Mouse (Mus musculus): ENCODE data around the gene Cbfa2t3. TPM values are rescaled to one million over a fixed set of nuclear protein-coding genes. Genes with fewer than 3 reads are reported as not detected.

The Cbfa2t3 gene
- polyA plus RNA-seq, 1 experiment: 0.07 TPM

DNA sequence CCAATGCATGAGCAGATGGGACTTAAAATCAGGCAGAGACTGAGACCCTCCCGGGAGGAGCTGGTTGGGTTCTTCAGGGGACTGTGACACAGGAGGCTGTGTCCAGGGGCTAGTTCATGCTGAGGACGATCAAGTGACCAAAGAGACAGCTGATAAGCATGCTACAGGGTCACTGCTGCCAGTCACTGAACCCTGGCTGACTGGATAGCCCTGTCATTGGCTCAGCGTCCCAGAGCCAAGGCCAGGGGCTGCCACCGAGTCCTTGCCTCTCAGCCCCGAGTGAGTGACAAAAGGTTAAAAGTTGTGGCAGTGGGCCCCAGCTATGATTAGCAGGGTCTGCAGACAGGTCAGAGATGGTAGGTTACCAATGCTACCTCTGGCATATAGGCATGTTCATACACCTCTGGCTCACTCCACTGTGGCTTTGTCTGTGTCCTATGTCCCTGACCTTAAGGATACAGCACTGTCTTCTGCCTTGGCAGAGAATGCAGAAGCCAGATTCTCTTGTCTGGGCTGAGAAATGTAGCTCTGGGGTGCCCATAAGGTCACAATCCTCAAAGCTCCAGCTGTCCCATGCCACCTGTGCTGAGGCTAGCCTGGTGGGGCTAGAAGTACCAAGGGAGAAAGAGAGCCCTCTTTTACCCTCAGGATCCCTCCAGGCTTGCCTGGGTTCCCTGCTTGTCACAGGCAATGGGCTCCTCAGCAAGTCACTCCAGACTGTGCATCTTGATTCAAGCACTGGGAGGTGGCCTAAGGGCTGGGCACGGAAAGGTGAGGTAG lies 54.5 kb downstream of the Cbfa2t3 start:
- no peak overlapping the region for H3K27ac ChIP-seq (ENCODE audit: insufficient read depth, low read length)
- H3K4me3 ChIP-seq (ENCODE audit: insufficient read depth, low read length): no peak overlapping the region
- H3K4me1 ChIP-seq (ENCODE audit: control insufficient read depth, insufficient read depth, low read length): no peaks in the 10 kb centered on the region
- TF ChIP-seq POLR2A (IDR thresholded peaks at IDR 0.05; ENCODE audit: low read depth, low read length) (no peak), CTCF (IDR thresholded peaks at IDR 0.05; ENCODE audit: borderline replicate concordance, insufficient read depth, low read length) (no peak)

GRCm38 (mm10) chr8:122642071-122642470 lies 56.8 kb downstream of the Cbfa2t3 start:
- no peaks in the 10 kb centered on the region for H3K4me1 ChIP-seq (ENCODE audit: control insufficient read depth, insufficient read depth, low read length)
- TF ChIP-seq POLR2A (IDR thresholded peaks at IDR 0.05; ENCODE audit: low read depth, low read length) (no peak), CTCF (IDR thresholded peaks at IDR 0.05; ENCODE audit: borderline replicate concordance, insufficient read depth, low read length) (no peak)
- no peak overlapping the region for H3K27ac ChIP-seq (ENCODE audit: insufficient read depth, low read length)
- no peak overlapping the region for H3K4me3 ChIP-seq (ENCODE audit: insufficient read depth, low read length)

GRCm38 (mm10) chr8:122641406-122641805 lies 57.5 kb downstream of the Cbfa2t3 start:
- no peaks in the 10 kb centered on the region for H3K4me1 ChIP-seq (ENCODE audit: control insufficient read depth, insufficient read depth, low read length)
- TF ChIP-seq POLR2A (IDR thresholded peaks at IDR 0.05; ENCODE audit: low read depth, low read length) (no peak), CTCF (IDR thresholded peaks at IDR 0.05; ENCODE audit: borderline replicate concordance, insufficient read depth, low read length) (no peak)
- no peak overlapping the region for H3K4me3 ChIP-seq (ENCODE audit: insufficient read depth, low read length)
- no peak overlapping the region for H3K27ac ChIP-seq (ENCODE audit: insufficient read depth, low read length)

DNA sequence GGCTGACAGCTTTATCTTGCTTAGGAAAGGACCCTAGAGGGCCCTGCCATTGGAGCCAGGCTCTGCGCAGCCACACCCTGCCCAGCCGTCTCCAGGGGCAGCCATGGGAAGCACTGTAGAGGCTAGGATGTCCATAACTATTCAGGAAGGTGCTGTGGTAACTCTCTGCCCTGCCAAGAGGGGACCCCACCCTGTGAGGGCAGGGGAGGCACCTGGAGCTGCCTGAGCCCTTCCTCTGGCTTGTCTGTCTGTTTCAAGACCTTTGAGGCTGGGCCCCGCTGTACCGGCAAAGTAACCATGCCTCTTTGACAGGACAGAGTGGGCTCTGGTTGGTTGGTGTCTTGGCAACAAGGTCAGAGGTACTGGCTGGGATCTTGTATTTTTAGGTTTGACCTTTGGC lies 58.1 kb downstream of the Cbfa2t3 start:
- Histone ChIP-seq H3K27ac (ENCODE audit: insufficient read depth, low read length) (no peak overlapping the region), H3K4me1 (ENCODE audit: control insufficient read depth, insufficient read depth, low read length) (no peaks in the 10 kb centered on the region), H3K4me3 (ENCODE audit: insufficient read depth, low read length) (no peak overlapping the region)
- no peak for TF ChIP-seq POLR2A (IDR thresholded peaks at IDR 0.05; ENCODE audit: low read depth, low read length)
- no peak for TF ChIP-seq CTCF (IDR thresholded peaks at IDR 0.05; ENCODE audit: borderline replicate concordance, insufficient read depth, low read length)

DNA sequence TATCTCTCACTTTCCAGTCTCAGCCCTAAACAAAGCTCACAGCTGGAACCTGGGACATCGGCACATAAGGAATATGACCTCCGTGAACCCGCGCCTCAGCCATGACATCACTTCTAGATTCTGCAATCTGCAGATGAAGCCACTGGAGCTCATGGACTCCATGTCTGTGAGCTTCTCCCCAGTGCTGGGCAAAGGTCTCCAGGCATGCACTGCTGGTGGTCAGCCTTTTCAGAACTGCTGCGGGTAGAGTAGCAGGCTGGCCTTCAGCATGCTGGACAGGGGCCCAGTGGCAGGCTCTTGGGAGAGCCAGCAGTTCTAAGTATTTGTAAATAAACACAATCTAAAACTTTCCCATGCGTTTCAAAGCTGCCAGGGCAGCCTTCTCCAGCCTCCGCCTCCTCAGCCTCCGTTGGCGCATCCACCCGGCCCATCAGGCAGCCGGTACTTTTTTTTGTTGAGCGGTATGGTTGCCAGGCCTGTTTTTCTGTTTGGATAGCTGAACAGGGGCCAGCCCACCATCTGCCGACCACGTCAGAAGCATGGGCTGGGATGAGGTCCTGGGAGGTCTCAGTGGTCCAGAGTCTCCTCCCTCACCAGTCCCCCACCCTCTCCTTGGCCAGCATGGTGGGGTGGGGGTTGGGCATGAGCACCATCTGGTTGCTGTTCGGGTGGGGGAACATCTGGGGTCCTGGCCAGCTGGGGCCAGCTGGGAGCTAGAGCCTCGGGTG lies 59.2 kb downstream of the Cbfa2t3 start:
- no peak overlapping the region for H3K4me3 ChIP-seq (ENCODE audit: insufficient read depth, low read length)
- no peaks in the 10 kb centered on the region for H3K4me1 ChIP-seq (ENCODE audit: control insufficient read depth, insufficient read depth, low read length)
- no peak overlapping the region for H3K27ac ChIP-seq (ENCODE audit: insufficient read depth, low read length)
- no peak for TF ChIP-seq CTCF (IDR thresholded peaks at IDR 0.05; ENCODE audit: borderline replicate concordance, insufficient read depth, low read length)
- TF ChIP-seq POLR2A (IDR thresholded peaks at IDR 0.05; ENCODE audit: low read depth, low read length): no peak

- Histone ChIP-seq H3K27ac (ENCODE audit: insufficient read depth, low read length) (no peak overlapping the region), H3K4me1 (ENCODE audit: control insufficient read depth, insufficient read depth, low read length) (no peaks in the 10 kb centered on the region), H3K4me3 (ENCODE audit: insufficient read depth, low read length) (no peak overlapping the region)
- TF ChIP-seq POLR2A (IDR thresholded peaks at IDR 0.05; ENCODE audit: low read depth, low read length) (no peak), CTCF (IDR thresholded peaks at IDR 0.05; ENCODE audit: borderline replicate concordance, insufficient read depth, low read length) (no peak)
Measured at GRCm38 (mm10) chr8:122638601-122639000, 60.3 kb downstream of the Cbfa2t3 start.

- Histone ChIP-seq H3K4me1 (ENCODE audit: control insufficient read depth, insufficient read depth, low read length) (no peaks in the 10 kb centered on the region), H3K4me3 (ENCODE audit: insufficient read depth, low read length) (no peak overlapping the region), H3K27ac (ENCODE audit: insufficient read depth, low read length) (no peak overlapping the region)
- TF ChIP-seq CTCF (IDR thresholded peaks at IDR 0.05; ENCODE audit: borderline replicate concordance, insufficient read depth, low read length): no peak
- TF ChIP-seq POLR2A (IDR thresholded peaks at IDR 0.05; ENCODE audit: low read depth, low read length): no peak
Measured at GRCm38 (mm10) chr8:122637230-122637629, 61.7 kb downstream of the Cbfa2t3 start.

DNA sequence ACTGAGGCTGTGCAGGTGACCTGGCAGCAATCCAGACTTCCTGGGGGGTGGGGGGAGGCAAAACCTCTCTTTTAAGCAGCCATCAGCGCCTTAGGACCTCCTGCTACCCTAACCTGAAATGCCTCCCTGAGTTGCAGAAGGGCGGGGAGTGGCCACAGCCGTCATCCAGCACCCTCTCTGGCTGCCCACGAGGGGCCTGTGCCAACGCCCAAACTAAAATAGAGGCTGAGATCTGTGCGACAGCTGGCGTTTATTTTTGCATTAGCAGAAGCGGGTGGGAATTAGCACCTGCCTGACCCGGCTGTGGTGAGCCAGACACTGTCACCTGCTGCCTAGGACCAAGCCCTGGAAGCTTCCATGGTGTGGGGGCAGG lies 62.1 kb downstream of the Cbfa2t3 start:
- H3K4me1 ChIP-seq (ENCODE audit: control insufficient read depth, insufficient read depth, low read length): no peaks in the 10 kb centered on the region
- no peak overlapping the region for H3K27ac ChIP-seq (ENCODE audit: insufficient read depth, low read length)
- no peak for TF ChIP-seq CTCF (IDR thresholded peaks at IDR 0.05; ENCODE audit: borderline replicate concordance, insufficient read depth, low read length)
- TF ChIP-seq POLR2A (IDR thresholded peaks at IDR 0.05; ENCODE audit: low read depth, low read length): no peak
- no peak overlapping the region for H3K4me3 ChIP-seq (ENCODE audit: insufficient read depth, low read length)

DNA sequence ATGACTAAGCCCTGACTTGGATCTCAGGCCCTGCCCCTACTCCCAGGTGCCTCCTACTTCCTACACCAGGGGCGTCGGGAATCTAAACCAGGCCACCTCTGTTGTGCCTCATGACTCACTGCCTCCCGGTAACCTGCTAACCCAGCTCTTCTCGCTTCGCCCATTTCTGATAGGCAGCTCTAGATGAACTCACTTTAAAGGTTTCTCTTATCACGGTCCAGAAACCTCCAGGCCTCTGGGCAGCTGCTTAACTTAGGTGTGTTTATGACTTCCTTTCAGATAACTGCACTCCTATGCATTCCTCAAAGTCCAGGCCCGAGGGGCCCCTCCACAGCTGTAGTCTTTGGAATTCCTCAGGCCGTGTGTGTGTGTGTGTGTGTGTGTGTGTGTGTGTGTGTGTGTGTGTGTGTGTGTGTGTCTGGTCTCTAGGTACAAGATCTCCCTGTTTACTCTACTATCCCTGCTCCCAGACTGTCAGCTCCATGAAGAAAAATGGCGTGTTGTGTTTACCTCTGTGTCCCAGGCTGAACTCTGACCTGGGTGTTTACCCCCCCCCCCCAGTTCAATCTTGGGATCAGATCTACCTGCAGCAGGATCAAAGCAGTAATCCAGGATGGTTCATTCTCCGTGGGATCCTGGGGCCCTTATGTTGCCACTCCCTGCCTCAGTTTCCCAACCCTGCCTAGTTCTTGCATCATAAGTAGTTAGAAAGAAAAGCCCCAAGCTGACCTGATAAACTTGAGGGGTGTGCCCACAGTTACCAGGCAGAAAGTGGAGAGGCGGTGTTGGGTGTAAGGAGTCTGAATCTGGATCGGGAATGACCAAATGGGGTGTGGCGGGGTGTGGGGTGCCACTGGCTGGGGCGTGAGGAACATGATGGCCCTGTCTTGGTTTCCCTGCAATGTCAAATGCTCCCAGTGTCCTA lies 62.8 kb downstream of the Cbfa2t3 start:
- H3K4me3 ChIP-seq (ENCODE audit: insufficient read depth, low read length): no peak overlapping the region
- no peak for TF ChIP-seq POLR2A (IDR thresholded peaks at IDR 0.05; ENCODE audit: low read depth, low read length)
- no peak overlapping the region for H3K27ac ChIP-seq (ENCODE audit: insufficient read depth, low read length)
- H3K4me1 ChIP-seq (ENCODE audit: control insufficient read depth, insufficient read depth, low read length): no peaks in the 10 kb centered on the region
